Mouse (Mus musculus) kidney, adult 11 months (tissue): ENCODE results near the gene Adgrg5.

Source experiments
- DNase-seq: peaks from one replicate; pipeline ENCODE4 v3.0.0; 2022

Adgrg5 gene

DNA sequence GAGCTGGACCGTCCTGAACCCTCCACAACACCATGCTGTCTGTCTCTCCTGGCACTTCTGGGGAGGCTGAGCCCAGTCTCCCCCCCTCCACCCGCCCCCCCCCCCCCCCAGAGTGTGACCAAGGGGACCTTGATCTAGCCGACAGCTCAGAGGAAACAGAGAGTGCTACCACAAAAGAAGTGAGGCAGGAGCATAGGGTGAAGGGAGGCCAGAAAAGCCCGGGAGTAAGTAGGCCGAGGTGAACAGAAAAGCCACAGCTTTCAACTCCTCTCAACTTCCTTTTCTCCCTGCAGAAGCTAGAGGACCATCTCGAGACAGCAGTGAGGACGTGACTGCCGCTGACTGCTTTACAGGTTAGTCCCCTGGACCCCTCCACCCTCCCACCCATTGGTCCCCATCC is at the start of gene Adgrg5:
Gene Adgrg5, plus strand, starts transcription at position 290 of the 400 bp plus-strand sequence.
- no peak for DNase-seq

DNA sequence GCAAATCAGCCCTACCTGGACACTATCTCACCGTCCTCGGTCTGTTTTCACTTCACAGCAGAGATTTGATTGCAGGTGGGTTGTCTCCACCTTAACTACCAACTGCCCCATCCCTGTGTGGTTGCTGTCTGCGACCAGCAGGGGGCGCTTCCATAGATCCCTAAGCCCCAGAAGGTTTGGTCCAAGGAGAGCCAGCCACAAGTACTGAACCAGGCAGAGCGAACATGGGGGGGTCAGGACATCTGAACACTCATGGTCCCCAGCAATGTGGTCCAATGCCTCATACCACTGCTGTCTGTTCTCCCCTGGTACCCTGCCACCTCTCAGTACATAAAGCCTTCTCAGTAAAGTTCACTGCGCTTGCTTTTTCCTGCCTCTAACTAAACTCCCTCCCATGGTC is 49.1 kb upstream of the Adgrg5 start:
- DNase-seq = peak; percentile 74

DNA sequence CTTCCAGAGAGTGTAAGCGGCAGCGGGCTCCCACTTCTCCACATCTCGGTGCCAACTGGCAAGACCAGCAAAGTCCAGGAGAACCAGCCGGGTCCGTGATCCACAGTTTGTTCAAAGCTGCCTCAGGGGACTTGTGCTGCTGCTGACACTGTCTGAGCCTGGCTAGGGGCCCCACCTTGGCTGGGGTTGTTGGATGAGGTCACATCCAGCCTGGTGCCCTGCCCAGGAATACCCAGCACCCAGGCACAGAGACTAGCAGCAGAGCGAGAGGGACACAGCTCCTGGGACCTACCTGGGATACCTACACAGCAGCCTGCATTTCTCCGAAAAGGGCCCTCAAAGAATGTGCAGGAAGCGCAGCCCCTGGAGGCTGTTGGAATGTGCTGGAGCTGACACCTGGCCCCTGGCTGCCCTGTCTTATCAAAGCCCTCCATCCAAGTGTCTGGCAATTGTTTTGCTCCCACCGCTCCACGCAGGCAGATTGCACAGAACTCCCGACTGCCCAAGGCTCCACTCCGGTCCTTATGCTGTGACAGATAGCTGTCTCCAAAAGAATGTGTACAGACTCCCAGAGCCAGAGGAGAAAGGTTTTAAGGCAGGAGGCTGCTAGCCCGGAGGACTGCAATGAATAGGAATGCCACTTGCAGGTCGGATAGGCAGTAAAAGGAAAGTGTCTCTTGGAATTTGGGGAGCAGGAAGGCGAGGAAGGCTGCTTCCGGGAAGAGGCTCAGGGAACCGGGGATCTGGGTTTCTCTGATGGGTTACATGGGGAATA is 48.2 kb upstream of the Adgrg5 start:
- DNase-seq = no peak

DNA sequence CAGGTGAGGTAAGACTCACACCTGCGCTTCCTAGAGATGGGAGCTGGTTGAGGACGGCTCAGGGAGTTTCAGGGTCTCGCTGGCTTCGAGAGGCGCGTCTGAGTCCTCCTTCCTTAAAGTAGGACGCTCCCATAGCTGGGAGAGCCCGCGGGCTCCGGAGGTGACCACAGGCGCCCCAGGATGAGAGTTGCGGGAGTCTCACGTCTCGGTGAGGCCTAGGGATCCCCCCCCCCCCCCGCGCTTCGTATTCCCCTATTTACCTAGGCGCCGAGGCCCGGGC is 47.7 kb upstream of the Adgrg5 start:
- no peak for DNase-seq

DNA sequence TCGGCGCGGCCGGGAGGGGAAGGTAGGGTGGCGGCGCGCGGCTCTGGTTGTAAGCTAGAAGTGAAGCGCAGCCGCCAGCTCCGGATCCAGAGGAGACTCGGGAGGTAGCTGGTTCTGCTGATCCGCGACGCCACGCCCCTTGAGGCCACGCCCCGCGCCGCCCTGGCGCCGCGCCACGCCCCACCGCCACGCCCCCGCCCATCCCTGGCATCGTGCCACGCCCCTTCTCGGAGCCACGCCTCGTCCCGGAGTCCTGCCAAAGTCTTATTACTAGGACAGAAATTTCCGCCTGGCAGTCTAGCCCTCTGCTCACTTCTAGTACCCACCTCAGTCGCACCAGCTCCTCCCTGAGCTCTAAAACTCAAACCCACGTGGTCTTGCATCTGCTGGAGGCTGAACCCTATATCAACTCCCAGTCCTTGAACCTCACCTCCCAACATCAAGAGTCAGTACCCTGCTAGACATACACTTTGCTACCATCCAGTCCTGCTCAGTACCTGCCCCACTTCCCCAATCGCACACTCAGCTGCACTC is 47.2 kb upstream of the Adgrg5 start, which contains the start of gene Dok4:
Gene Dok4, minus strand, starts transcription at position 134 of the 534 bp plus-strand sequence.
- peak; percentile 89 for DNase-seq

DNA sequence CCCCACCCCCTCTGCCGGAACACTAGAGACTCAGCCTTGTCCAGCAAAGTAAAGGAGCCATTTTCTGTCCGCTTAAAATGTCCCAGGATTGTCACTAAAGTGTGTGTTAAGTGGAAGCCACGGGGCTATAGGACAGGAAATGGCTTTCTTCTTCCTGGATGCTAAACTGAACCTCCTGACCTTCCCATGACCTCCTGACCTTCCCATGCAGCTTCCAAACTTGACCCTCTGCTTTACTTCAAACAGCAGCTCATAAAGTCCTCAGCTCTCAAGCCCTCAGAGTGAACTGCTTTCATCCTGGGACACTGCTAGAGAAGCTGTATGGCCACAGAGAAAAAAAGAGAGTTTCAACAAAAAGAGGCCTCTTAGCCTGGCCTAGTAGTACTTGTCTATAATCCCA is 46.7 kb upstream of the Adgrg5 start:
- DNase-seq = no peak

DNA sequence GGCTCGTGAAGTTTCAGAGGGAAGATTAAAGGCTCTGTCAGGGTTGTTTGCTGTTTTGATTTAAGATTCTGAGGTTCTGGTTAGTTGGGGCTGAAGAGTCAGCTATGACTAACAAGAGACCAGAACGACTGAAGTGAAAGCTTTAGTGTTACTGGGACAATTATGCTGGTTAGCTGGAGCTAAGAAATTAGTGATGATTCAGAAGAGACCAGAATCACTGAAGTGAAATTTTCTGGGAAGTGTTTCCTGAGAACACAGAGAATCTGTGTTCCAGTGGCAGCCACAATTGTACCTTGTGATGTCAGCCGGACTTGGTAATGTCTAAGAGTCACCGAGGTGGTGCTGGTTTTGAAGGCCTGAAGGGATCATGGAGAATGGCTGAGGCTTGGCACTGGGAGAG is 42.8 kb upstream of the Adgrg5 start:
- DNase-seq = no peak

DNA sequence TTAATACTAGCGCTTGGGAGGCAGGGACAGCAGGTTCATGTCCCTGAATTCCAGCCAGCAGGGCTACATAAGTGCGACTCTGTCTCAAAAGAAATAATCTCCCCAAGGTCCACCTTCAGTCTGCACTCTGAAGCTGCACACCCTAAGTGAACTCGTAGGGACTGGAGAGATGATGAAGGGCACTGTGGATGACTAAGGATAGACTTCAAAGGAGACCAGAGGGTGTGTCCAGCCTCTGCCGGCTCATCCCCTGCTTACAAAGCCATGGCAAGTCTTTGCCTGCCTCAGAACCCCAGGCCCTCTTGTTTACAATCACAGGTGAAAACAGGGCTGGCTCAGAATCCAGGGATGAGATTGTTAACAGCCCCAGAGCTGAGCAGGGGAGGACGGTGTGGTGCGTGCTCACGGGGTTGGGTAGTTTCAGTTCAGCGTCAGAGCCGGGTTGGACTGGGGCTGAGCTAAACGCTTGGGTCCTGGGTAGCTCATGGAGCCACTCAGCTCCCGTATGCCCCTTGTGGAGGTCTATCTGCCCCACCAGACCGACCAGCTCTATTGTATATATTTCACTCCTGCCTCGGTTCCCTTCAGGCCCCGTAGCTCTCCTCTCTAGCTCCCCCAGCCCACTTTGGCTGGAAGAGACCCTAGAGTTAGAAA is 35.0 kb upstream of the Adgrg5 start:
- DNase-seq = no peak

DNA sequence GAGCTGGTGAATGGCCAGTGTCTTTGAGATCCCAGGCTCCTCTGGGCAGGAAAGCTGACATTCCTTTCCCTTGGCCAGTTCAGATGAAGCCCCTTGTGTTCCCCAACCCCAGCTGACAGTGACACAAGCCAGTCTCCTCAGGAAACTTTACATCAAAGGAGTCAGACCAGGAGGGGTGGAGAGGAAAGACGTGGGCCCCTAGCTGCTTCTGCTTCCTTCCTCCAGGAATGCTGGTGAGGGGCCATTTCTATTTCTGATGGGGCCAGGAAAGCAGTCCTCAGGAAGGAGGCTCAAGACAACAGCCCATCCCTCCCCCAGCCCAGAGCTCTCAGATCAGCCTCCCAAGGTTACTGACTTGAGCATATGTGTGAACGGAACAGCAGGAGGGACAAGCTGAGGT is 30.6 kb upstream of the Adgrg5 start:
- DNase-seq = no peak

DNA sequence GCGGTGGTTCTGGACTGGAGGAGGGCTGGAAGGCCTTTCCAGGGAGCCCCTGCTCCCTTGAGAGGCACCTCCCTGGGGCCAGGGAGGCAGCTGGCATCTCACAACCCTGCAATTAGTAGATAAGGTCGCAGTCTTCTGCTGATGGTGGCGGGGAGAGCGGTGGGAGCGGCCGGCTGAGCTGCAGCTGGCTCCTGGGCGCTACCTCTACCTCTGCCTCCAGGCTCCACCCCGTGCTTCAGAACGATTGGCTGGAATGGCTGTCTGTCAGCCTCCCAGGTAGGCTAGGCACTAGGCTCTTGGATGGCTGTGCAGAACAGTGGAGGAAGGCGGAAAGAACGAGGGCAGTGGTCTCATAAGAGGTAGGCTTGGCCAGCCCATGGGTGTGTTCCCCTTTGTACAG is 24.2 kb upstream of the Adgrg5 start:
- DNase-seq = no peak

DNA sequence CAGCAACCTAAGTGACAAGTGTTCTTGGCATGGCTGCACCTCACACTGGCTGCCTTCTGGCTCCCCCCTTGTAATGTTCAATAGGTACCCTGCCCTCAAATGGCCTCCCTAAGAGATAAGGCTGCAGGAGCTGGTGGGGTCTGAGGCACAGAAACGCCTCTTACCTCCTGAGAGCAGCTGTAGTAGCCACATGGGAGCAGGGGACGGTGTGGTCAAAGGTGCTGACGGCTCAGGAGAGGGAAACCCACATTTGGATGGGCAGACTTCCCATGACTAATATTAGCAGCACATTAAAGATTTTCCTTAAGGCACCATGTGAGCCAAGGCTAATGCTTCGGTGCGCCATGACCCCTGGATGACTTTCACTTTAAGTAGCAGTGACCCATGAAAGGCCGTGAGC is 22.9 kb upstream of the Adgrg5 start:
- DNase-seq = peak; percentile 27

DNA sequence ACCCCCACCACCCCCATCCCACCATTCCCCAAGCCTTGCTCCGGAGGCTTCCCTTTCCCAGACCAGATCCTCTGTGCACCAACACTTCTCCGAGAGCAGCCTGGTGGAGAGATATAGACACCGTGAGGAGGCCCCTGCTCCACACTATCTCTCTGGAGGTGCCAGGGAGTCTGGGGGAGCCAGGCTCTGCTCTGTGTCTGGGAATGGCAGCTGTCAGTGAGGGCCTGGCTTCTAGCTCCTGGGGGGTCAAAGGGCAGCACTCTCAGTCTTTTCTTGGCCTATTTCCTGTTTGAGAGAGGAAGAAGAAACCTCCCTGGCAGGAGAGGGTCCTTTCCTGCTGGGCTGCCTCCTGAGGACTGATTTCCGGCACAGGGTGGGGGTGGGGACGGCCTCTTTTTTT is 22.5 kb upstream of the Adgrg5 start:
- DNase-seq = no peak

DNA sequence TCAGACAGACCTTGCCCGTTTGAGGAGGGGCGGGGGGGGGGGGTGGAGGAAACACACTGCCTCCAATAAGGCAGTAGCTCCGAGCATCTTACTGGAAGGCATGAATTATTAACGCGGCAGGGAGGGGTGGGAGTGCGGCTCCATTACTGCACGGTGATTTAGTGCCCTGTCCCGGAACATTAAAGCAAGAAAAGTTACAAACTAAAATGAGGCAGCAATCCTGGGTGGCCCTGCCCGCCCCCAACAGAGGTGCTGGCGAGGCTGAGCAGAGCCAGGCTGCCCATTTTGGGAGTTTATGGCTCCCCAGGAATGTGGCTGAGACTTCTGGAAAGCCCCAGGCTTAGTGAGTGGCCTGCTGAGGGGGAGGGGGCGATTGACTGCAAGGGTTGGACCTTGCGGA is 19.8 kb upstream of the Adgrg5 start:
- DNase-seq = peak; percentile 59

DNA sequence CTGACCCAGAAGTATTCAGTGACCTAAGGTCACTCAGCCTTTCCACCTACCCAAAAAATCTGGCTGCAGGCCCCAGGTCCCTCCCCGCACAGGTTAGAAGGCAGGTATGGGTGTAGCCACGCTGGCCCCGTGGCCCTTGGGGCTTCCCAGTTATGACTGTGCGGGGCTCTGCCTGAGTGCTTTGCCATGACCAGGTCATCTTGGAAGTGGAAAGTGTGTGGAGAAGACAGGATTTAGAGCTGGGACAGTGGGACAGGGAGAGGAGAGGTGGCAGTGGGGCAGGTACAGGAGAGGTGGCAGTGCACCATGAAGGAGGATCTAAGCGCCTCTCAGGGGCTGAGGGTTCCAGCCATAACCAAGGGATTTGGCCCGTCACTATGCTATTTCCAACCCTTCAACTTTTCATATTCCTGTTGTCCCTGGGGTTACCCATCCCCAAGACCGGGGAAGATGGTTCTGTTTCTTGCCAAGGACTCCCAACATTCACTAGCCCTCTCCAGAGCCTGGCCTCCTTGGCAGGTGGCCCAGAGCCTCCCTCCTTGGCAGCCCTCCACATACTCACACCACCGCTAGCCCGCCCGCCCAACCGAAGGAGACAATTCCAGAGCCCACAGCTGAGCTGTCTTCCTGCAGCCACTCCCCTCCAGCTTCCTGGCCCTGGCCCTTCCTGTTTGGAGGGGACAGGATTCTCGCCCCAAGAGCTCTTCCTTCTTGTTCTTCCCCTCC is 18.9 kb upstream of the Adgrg5 start:
- peak; percentile 92 for DNase-seq

DNA sequence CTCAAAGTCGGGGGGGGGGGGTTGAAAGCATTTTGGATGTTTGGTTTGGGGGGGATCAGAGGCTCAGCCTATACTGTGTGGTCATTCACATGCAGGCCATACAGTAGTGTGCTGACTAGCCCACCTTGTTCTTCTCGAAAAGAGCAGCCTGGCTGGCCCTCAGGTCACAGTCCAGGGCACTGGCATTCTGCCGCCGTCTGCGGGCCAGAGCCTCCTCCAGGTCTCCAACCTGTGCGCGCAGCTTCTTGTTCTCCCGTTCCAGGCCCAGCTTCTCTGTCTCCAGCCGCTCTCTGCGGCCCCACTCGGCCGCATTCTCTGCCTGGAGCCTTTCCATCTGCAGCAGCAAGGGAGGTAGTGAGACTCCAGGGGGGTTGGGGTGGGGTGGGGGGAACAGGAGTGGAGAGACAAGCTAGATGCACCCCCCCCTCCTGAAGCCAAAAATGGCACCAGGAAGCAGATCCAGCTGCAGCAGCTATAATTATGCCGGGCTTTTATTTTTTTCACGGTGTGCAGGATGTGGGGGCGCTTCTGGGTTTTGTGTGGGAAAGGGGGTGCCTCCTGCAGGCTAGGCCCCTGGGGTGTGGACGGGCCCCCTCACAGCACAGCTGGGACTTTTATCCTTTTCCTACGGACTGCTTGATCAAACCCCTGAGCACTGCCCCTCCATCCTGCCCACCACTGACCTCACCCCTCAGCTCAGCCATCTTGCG is 15.7 kb upstream of the Adgrg5 start:
- peak; percentile 67 for DNase-seq

DNA sequence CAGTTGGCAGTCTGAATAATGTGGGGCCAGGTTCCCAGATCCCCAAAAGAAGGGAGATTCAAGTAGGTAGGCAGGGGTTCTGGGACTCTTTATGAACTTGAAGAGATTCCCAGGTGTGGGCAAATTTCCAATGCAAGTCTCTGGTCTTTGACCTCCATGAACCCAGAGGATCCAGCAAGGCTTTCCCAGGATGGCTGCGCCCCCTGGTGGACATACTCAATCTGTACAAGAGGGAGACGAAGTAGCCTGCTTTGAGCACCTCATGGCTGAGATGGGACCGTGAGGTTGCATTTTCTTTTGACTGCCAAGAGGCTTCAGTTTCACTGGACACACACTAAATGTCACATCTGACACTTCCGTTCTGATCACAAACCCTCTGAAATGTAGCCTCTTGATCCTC is 14.6 kb upstream of the Adgrg5 start:
- DNase-seq = peak; percentile 80

DNA sequence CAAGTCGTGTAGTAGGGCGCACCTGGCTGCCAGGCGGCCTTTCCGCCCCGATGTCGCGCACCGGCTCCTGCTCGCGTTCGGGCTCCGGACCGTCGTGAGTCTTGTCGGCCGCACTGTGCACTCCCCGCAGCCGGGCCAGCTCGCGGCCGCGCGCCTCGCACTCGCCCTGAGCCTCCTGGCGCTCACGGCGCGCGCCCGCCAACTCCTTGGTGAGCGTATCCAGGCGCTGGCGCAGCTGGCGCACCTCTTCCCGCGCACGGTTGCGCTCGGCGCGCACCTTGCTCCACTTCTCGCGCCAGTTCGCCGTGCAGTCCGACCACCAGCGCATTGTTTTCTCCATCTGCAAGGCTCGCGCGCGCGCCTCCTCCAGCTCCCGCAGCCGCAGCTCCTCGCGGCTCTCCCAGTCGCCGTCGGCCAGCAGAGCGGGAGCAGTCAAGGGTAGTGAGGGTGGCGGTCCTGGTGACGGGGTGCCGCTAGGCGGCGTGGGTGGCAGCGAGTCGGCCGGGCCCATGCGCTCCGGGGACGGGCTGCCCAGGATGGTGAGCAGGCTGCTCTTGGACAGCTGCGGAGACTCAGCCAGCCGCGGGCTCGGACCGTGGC is 10.3 kb upstream of the Adgrg5 start:
- peak; percentile 61 for DNase-seq

DNA sequence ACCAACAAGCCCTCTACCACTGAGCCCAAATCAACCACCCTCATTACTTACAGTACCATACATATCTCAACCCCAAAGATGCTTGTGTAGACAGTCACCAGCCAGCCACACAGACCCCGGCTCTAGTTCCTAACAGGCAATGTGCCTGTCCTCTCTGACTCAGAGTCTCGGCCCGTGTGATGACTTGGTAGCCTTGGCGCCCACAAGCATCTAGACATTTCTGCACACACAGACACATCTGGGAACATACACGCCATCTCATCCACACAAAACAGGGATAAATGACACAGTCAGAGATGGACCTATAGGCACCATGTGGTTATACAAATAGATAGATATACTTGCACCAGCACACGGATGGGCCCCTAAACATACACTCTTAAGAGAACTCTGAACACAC is 9.2 kb upstream of the Adgrg5 start:
- DNase-seq = no peak

DNA sequence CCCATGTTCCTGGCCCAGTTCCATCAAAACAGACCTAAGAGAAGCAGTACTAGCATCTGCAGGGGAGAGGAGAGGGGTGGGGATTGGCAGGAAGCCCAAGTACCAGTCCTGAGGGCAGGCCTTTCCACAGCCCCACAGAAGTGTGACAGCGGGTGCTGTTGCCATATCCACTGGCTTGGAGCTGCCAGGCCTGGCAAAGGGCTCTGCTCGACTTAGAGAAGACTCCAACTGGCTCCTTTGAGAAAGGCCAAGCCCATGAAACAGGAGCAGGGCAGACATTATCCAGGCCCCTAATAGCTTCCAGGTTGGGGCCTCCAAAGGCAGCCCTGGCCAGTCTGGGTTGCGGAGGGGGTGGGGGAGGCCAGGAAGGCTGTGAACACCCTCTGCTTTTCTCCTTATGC is 8.8 kb upstream of the Adgrg5 start:
- DNase-seq = peak; percentile 43

DNA sequence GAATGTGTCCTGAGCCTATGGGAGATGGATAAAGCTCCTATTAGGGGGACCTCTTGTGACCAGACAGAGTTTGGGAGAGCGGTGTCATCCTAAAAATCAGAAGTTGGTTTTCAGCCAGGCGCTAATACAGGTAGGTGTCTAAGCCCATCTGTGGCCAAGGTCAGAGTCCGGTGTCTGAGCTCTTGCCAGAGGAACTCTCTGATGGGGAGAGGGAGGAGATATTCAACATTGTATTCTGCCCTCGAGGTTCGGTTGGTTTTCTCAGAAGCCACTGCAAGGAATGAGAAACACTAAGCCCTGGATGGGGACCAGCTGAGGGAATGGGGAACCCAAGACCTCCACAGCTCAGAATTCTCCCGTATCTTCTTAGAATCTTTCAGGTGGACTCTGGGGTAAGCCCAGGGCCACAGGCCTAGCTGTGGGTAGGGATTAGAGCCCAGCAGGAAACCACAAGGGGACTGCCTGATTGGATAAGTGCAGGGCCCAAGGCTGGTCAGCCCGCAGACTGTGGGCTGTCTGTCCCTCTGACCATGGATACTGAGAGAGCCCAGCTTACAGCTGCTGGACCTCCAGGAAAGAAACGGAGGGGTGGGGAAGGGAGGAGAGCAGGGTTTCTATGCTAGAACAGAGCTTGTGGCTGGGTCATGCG is 7.1 kb upstream of the Adgrg5 start:
- no peak for DNase-seq

DNA sequence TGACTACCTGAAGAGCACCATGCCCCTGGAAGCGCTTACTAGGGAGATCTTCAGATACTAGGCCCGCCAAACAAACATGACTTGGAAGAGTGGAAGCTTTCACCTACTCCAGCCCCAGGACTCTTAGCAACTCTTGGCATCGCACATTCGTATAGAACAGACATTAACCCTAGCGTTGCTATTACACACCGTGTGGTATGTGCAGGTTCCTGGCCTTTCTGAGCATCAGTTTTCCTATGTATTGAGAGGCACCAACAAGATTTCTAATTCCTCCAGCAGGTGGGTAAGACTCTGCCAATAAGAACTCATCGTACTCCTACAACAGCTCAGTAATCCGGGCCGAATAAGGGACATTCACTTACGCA is 6.6 kb upstream of the Adgrg5 start:
- no peak for DNase-seq

DNA sequence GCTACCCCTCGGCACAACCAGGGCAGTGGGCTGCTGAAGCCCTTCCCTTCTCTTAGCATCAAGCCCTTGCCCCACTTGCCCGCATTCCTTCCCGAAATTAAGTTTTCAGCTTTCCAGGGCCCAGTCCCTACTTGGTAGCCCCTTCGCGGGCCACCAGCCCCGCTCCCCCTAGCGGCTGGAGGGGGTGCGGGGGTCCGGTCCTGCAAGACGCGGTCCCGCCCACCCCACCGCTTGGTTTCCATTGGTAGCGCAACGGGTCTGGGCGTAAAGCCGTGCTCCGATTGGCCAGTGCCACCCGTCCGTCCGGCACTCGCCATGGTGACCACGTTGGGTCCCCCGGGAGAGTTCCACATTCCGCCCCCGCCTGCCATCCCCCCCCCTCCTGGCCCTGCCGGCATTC is 6.1 kb upstream of the Adgrg5 start:
- peak; percentile 91 for DNase-seq
